Mouse (Mus musculus) C2C12 (cell line): ENCODE results near the gene Sema3b.

ENCODE experiments used
- CEBPB ChIP-seq: IDR thresholded peaks from one replicate; pipeline ENCODE4 v1.6.1; 2011; ENCODE audit warnings: low read depth, mild to moderate bottlenecking, control low read depth, moderate library complexity
- CTCF ChIP-seq: IDR thresholded peaks from one replicate; pipeline ENCODE4 v1.5.1; 2011; ENCODE audit not compliant: control insufficient read depth, insufficient read depth, insufficient read length
- MAX ChIP-seq: IDR thresholded peaks from one replicate; pipeline ENCODE4 v1.6.1; 2011; ENCODE audit warnings: mild to moderate bottlenecking, control low read depth
- USF1 ChIP-seq: IDR thresholded peaks from one replicate; pipeline ENCODE4 v1.6.1; 2011; ENCODE audit warnings: low read depth, mild to moderate bottlenecking, control low read depth, moderate library complexity

DNA sequence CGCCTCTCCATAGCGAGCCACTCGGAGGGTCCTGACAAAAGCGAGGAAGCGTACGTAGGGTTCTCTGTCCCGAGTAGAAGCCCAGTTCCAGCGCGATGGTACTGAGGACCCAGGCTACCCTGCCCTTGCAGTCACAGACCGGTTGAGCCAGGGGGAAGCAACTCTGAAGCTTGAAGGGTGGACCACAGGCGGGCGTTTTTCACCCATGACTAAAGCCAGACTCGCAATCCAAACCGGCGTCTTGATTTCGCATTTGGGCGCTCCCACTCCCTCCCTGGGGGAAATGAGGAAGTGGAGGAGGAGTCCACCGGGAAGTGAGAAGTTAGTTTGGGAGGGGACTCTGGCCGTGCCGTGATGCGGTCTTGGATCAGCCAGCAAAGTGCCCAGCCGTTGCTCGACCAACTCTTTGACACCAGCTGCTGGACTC lies 54.0 kb downstream of the Sema3b start:
- TF ChIP-seq CTCF = no peak
- no peak for TF ChIP-seq CEBPB
- TF ChIP-seq USF1 = no peak
- no peak for TF ChIP-seq MAX
